Mouse (Mus musculus) stomach, embryonic 14.5 days (tissue): Measurements from ENCODE around the gene Pate2. TPM values are rescaled to one million over a fixed set of nuclear protein-coding genes. Genes with fewer than 3 reads are reported as not detected.

ENCODE experiments used
- ATAC-seq: fragments of 200-750 bp; cut with Nextera tagmentation; 2 replicates; pipeline ENCODE4 v1.8.0; 2017; ENCODE audit warnings: low read depth, moderate TSS enrichment; ENCODE audit not compliant: insufficient number of reproducible peaks, insufficient read depth, low FRiP score
- H3K27ac ChIP-seq: fragments of 300-500 bp; sonication (generic); 2 replicates; pipeline ENCODE4 v1.5.1; 2014; ENCODE audit warnings: mild to moderate bottlenecking, low read length, moderate library complexity, mixed read lengths
- H3K27me3 ChIP-seq: fragments of 300-500 bp; sonication (generic); 2 replicates; pipeline ENCODE4 v1.6.1; 2014; ENCODE audit warnings: low read length, control low read depth, mixed read lengths; ENCODE audit not compliant: control insufficient read depth, insufficient read depth
- H3K36me3 ChIP-seq: fragments of 300-500 bp; sonication (generic); 2 replicates; pipeline ENCODE4 v1.6.1; 2014; ENCODE audit warnings: mild to moderate bottlenecking, control low read depth, low read length, moderate library complexity, mixed read lengths; ENCODE audit not compliant: control insufficient read depth, insufficient read depth
- H3K4me1 ChIP-seq: fragments of 300-500 bp; sonication (generic); 2 replicates; pipeline ENCODE4 v1.6.1; 2014; ENCODE audit warnings: low read length, control low read depth, mixed read lengths; ENCODE audit not compliant: control insufficient read depth, insufficient read depth
- H3K4me2 ChIP-seq: fragments of 300-500 bp; sonication (generic); replicated peaks from 2 replicates; pipeline ENCODE4 v1.6.1; 2014; ENCODE audit warnings: low read depth, low read length, control low read depth
- H3K4me3 ChIP-seq: fragments of 300-500 bp; sonication (generic); 2 replicates; pipeline ENCODE4 v1.5.1; 2014; ENCODE audit warnings: low read depth, low read length, control low read depth
- H3K9ac ChIP-seq: fragments of 300-500 bp; sonication (generic); replicated peaks from 2 replicates; pipeline ENCODE4 v1.6.1; 2014; ENCODE audit warnings: low read depth, mild to moderate bottlenecking, control low read depth, low read length, moderate library complexity, mixed read lengths
- H3K9me3 ChIP-seq: fragments of 300-500 bp; sonication (generic); 2 replicates; pipeline ENCODE4 v1.6.1; 2016; ENCODE audit warnings: low read depth, low read length, control low read depth; ENCODE audit not compliant: control insufficient read depth
- polyA plus RNA-seq: library from polyadenylated mRNA; unstranded; fragments of >200 nt; fragmentation: Nextera tagmentation; extraction: Ambion mirVana; gene quantifications from 2 replicates; pipeline ENCODE4 v1.2.1, GENCODE M21; 2014

Pate2 gene
- polyA plus RNA-seq, 1 experiment from 2014 or later = 0.51 TPM

- Histone ChIP-seq H3K4me2 (no peak overlapping the region), H3K9me3 (no peaks in the 10 kb centered on the region), H3K9ac (no peak overlapping the region), H3K27me3 (no peaks in the 10 kb centered on the region), H3K36me3 (no peaks in the 10 kb centered on the region), H3K4me1 (no peaks in the 10 kb centered on the region), H3K27ac (no peak overlapping the region), H3K4me3 (no peak overlapping the region)
- no peak for ATAC-seq
These were observed 121.8 kb downstream of the Pate2 start for GRCm38 (mm10) chr9:35691924-35692323.

GRCm38 (mm10) chr9:35707265-35707664 lies 137.2 kb downstream of the Pate2 start:
- Histone ChIP-seq H3K4me2 (no peak overlapping the region), H3K27me3 (no peaks in the 10 kb centered on the region), H3K9ac (no peak overlapping the region), H3K9me3 (no peaks in the 10 kb centered on the region), H3K4me1 (no peaks in the 10 kb centered on the region), H3K36me3 (no peaks in the 10 kb centered on the region), H3K4me3 (no peak overlapping the region), H3K27ac (no peak overlapping the region)
- ATAC-seq = no peak

Other genes with a start within 250 kb of the Pate2 start
- 12.7 and 13.8 TPM in 2 replicates for gene Cdon, start 149.2 kb upstream of the Pate2 start, polyA plus RNA-seq
- not detected in 2 replicates for gene Gm1113, start 52.0 kb upstream of the Pate2 start, polyA plus RNA-seq
- gene Ddx25, start 11.8 kb upstream of the Pate2 start, polyA plus RNA-seq = 2.8 TPM in 2 replicates
- gene Pus3, start 11.7 kb upstream of the Pate2 start, polyA plus RNA-seq = 22.1 and 23.9 TPM in 2 replicates
- gene Hyls1, start 114 bp downstream of the Pate2 start, polyA plus RNA-seq = 15.1 and 17.4 TPM in 2 replicates
- gene Pate4, start 41.7 kb downstream of the Pate2 start, polyA plus RNA-seq = not detected in 2 replicates
- not detected in 2 replicates for gene Pate3, start 77.9 kb downstream of the Pate2 start, polyA plus RNA-seq
- not detected in 2 replicates for gene Pate1, start 117.1 kb downstream of the Pate2 start, polyA plus RNA-seq
- not detected in 2 replicates for gene Gm17677, start 170.8 kb downstream of the Pate2 start, polyA plus RNA-seq
- not detected in 2 replicates for gene Gm17727, start 207.8 kb downstream of the Pate2 start, polyA plus RNA-seq
- not detected in 2 replicates for gene Gm27235, start 219.8 kb downstream of the Pate2 start, polyA plus RNA-seq
- not detected in 2 replicates for gene D730048I06Rik, start 219.8 kb downstream of the Pate2 start, polyA plus RNA-seq